Mouse (Mus musculus) 416B (cell line): ENCODE data around the gene Btbd35f21.
"Not testable (repeated sequence)": the region's sequence is repeated elsewhere in the genome, so short reads cannot be mapped to it uniquely, and the experiment has no call there.

Experiments used
- DNase-seq: peaks from one replicate; pipeline ENCODE4 v3.0.0; 2011; ENCODE audit warnings: low read depth

Btbd35f21 gene

GRCm38 (mm10) chrX:32725809-32726208, at the start of gene Btbd35f21:
Btbd35f21 (plus strand) TSS chrX:32726109.
- DNase-seq: not testable (repeated sequence)
